Mouse (Mus musculus) liver, adult 2 months (tissue): ENCODE data around the gene Susd5.
"Not testable (repeated sequence)": the region's sequence is repeated elsewhere in the genome, so short reads cannot be mapped to it uniquely, and the experiment has no call there.

ENCODE experiments used
- CTCF ChIP-seq: fragments of 200-500 bp; IDR thresholded peaks from 2 replicates; pipeline ENCODE4 v1.5.1; 2011; ENCODE audit warnings: low read depth, low read length, control low read depth
- POLR2A ChIP-seq: fragments of 200-500 bp; IDR thresholded peaks from 2 replicates; pipeline ENCODE4 v1.6.1; 2011; ENCODE audit warnings: low read length, control low read depth; ENCODE audit not compliant: insufficient read depth; ENCODE audit errors: extremely low read depth

GRCm38 (mm10) chr9:114092188-114092587 is 35.2 kb downstream of the Susd5 start:
- TF ChIP-seq CTCF, POLR2A: not testable (repeated sequence)
